Mouse (Mus musculus): ENCODE results near the gene Nosip.
A peak's percentile ranks its signal among the peaks of the same experiment; 100 is the strongest.
"Not testable (repeated sequence)": the region's sequence is repeated elsewhere in the genome, so short reads cannot be mapped to it uniquely, and the experiment has no call there.

Gene Nosip

DNA sequence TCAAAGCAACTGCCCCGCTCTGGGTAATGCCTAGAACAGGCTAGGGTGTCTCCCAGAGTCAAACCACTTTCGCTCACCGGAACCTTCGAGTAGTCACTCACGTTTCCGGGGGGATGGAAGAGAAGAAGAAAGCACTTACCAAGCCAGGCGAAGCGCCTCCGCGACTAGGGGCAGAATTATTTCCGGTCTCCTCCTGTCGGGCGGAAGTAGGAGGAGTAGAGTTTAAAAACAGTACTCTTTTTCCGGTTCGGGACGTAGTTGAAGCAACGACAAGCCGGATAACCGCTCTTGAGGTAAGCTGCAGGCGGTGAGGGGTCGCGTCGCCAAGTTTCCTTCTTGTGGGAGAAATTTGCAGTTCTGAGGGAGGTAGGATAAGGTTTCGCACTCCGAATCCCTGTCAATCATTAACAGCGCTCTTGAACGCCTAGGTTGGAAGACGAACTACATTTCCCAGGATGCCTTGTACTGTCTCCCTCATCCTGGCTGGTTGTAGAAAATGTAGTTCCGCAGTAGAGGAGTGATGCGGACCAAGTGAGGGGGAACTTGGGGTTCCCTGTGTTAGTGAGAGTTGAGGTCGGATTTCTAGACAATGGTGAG, at the start of gene Nosip, which contains the start of gene Prrg2:
Gene Nosip (plus strand): TSS at position 191 of the 597 bp plus-strand sequence.
Gene Prrg2 (minus strand): TSS at position 439 of the 597 bp plus-strand sequence.
- DNase-seq (ENCODE audit: low spot score): peak; percentile 91

DNA sequence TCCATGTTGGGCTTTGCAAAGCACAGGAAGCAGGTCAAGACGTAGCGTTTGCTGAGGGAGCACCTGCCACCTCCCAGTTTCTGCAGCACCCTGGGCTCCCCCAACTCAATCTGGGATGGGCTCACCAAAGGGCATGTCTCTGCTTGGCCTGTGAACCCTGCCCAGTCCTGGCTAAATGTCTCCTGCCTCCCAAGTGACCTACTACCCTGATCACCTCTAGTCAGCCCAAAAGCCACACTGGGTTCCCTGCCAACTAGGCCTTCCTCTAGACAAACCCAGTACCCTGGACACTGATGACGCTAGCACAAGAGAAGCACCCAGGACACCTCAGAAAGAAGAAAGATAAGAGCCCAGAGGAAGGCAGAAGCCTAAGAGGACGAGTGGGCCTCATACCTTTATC, 49.4 kb upstream of the Nosip start:
- no peak for DNase-seq (ENCODE audit: low spot score)

DNA sequence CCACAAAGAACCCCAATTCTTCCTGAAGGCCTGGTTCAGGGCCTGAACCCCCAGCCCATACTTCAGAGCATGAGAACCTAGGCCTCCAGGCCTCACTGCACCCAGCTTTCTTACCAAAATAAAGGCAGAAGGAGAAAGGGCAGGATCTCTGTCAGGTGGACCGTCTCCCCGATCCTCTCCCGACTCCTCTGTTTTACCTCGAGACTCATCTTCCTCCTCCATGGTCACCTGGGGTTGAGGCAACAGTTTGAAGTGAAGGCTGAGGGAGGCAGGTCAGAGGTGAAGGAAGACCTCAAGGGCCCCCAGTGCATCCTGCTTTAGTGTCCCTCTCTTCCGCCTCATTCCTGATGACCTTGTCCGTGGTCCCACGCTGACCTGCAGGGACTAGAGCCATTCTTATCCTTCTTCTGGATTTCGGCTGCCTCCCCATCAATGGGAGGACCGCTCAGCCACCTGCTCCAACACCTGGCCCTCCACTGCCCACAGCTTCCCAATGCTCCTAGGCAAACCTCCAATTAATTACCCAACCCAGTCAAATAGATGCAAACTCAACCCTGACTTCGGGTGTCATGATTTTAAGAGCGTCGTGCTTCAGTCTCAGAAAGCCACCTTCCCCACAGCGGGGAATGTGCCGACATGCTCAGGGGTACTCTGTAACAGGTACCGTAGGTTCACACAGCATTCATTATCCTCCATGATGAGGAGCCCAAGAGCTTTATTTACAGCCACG, 48.7 kb upstream of the Nosip start:
- DNase-seq (ENCODE audit: low spot score): no peak

DNA sequence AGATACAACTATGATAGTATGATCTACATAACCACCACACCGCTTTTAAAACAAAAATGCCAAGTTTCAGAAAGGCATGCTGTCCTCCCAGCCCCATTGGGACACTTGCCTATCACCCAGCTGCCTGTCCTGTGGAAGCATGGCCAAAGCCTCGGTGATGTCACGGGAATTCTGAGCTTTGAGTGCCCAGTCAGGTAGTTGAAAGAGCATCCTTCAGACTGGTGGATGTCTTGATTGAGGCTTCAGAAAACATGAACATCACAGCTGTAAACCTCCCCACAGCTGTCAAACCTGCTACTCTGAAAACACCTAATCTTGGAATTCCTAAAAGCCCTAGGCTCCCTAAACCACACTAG, 48.2 kb upstream of the Nosip start:
- no peak for DNase-seq (ENCODE audit: low spot score)

DNA sequence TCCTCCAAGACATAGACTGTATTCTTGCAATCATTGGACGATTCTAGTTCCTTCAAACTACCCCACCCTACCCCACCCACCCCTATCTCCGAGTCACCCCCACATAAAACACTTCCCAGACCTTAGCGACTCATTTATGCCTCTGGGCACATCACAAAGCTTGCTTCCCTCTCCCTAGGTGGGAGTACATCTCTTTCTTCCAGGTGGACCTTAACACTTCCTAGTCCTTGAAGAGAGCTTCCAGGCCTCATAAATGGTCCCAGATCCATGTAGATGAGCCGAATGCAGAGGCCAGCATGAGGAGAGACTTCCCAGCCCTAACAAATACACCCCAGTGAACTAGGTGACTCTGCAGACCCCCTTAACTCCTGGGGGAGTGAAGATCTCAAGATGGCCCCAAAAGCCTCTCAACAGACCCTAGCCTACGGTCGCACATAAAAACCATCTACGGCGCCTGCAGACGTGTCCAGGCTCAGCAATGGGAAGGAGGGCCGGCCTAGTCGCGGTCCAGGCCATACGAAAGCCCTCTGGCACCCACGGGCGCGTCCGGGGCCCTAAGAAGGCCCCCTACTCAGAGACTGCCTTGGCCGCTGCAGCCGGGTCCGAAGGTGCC, 46.8 kb upstream of the Nosip start:
- no peak for DNase-seq (ENCODE audit: low spot score)

DNA sequence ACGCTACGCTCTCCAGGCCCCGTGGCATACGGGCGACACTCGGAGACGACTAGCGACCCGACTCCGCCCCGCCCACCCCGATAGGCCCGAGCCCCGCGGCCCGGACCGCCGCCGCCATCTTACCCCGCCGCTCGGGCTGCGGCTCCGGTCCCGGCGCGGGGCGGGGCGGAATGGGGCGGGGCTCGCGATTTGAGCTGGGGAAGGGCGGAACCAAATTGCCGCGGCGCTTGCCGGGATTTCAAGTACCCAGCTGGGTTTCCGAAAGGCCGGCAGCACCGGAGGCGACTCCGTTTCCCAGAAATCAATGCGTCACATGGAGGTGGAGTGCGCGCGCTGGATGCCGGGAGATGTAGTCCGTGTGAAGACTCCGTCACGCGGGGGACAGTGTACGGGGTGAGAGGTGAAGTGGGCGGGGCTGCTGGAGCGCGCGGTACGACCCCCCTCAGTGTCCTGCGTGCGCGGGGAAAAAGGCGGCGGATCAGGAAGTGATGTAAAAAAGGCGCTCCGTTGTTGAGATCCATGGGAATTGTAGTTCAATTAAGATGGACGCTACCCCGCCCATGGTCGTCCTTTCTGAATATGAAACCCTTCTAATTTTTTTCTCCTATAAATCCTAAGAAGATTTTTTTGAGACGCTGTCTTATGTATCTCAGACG, 46.1 kb upstream of the Nosip start, which contains the start of gene Scaf1:
Gene Scaf1 (minus strand): TSS at position 407 of the 656 bp plus-strand sequence.
- peak; percentile 99 for DNase-seq (ENCODE audit: low spot score)

DNA sequence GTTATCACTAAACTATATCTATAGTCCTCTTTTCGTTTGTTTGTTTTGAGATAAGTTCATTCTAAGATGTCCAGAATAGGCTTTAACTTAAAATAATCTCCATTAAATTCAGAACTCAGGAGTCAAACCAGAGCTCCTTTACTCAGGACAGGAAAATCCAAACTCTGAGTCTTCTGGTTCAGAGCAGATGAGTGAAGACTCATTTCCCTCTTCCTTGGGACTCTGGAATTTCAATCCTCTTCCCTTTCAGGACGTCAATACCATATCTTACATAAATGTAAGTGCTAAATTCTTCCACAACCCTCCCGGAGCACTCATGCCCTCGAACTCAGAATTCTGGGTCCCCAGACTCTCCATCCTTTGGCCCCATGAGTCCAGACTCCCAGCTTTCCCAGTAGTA, 45.5 kb upstream of the Nosip start:
- DNase-seq (ENCODE audit: low spot score): no peak

DNA sequence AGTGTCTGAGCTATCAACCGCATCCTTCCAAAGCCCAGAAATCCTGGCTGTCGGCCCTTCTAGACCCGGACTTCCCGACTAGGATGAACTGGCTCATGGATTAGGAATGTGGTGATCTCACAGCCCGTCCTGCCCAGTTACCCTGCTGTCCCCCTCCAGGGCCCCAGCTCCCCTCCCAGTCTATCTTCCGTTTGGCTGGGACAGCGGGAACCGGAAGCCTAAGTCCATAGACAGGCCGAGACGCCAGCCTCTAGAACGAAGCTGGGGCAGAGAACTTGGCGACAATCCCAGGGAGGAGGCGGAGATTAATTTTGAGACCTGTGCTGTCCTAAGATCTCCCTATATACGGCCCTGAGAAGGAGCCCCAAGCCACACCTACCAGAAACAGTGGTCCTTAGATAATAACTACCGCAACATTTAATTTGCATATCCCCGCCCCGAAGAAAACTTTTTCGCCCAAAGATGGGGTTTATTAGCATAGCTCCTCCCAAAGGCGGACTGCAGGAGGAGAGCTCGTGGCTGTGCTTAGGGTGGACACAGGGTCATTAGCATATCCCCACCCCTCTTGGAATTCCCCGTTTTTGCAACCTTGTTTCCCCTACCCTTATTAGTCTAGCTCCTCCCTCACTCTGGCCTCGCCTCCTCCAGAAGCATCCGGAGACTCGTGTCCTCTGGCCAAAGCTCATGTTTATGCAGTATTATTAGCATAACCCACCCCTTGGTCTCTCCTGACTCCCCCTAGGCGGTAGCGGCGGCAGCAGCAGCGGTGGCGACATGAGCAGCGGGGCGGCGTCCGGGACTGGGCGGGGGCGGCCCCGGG, 44.8 kb upstream of the Nosip start, which contains the start of gene Rras:
Gene Rras (plus strand): TSS at position 720 of the 820 bp plus-strand sequence.
- peak; percentile 89 for DNase-seq (ENCODE audit: low spot score)

DNA sequence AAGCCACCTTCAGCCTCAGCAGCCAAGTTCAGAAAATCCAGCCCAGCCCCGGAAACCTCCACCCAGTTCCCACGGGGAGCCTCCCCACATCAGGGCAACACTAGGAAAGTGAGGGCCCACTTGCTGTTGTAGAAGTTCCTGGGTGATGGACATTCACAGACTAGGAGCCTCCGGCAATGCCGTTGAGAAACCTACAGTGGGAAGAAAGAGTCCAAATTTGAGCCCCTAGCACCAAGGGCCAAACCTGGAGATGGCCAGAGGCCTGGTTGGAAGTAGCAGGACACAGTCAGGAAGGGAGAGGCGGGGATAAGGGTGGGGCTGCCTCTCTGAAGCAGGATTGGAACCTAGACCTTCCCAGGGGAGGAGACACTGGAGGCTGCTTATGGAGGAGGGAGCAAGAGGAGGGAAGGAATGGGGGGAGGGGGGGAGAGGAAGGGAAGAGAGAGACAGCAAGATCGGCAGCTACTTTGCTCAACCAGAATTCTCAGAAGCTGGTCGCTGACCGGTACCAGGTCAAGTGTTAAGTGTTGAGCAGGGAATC, 43.1 kb upstream of the Nosip start:
- DNase-seq (ENCODE audit: low spot score): no peak

DNA sequence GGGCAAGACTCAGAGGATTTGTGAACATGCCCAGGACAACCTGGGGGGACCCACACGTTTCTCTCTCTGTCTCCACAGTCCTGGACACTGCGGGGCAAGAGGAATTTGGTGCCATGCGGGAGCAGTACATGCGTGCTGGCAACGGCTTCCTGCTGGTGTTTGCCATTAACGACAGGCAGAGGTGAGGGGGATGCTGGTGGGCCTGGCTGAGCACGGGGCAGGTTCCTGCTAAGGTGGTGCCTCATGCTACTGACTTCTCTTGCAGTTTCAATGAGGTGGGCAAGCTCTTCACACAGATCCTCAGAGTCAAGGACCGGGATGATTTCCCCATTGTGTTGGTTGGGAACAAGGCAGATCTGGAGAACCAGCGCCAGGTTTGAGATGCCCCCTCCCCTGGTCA, 42.0 kb upstream of the Nosip start:
- no peak for DNase-seq (ENCODE audit: low spot score)

DNA sequence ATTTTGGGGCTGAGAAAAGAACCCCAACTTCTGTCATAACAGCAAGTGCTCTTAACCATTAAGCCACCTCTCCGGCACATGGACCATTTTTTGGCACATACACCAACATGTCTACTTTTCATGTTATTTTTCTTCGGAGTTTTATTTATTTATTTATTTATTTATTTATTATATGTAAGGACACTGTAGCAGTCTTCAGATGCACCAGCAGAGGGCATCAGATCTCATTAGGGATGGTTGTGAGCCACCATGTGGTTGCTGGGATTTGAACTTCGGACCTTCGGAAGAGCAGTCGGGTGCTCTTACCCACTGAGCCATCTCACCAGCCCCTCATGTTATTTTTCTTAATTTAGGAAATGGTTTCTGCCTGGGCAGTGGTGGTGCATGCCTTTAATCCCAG, 38.5 kb upstream of the Nosip start:
- not testable (repeated sequence) for DNase-seq (ENCODE audit: low spot score)

DNA sequence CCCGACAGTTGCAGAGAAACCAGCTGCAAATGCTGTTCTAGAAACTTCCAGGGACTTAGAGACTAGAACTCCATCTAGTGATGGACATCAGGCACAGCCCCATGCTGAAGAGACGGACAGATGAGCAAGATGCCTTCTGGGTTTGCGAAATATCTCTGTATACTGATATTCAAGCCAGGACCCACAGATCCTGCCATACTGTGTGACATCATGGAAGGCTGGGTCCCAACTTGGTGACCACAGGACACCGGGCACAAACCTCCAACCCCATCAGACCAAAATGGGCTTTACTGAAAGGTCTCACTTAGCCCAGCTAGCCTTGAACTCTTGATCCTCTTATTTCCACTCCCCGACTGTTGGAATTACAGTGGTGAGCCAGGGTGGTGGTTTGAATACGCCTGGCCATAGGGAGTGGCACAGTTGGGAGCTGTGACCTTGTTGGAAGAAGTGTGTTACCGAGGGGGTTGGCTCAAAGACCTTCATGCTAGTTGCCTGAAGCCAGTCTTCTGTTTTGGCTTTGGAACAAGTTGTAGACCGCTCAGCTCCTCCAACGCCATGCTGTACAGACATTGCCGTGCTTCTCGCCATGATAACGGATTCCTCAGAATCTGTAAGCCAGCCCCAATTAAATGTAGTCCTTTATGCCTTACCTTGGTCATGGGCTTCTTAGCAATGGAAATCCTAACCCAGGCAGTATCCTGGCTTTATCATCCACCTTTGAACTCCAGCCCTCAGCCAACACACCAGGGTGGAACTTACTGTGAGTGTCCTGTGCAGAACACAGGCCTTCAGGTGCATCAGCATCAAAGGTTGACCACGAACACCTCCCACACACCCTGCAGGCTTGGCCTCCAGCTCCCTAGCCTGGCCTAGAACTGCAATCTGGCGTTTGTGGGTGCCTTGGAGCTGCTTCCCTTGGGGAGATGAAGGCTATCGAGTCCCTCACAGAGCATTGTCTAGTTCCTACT, 37.7 kb upstream of the Nosip start:
- DNase-seq (ENCODE audit: low spot score): no peak

DNA sequence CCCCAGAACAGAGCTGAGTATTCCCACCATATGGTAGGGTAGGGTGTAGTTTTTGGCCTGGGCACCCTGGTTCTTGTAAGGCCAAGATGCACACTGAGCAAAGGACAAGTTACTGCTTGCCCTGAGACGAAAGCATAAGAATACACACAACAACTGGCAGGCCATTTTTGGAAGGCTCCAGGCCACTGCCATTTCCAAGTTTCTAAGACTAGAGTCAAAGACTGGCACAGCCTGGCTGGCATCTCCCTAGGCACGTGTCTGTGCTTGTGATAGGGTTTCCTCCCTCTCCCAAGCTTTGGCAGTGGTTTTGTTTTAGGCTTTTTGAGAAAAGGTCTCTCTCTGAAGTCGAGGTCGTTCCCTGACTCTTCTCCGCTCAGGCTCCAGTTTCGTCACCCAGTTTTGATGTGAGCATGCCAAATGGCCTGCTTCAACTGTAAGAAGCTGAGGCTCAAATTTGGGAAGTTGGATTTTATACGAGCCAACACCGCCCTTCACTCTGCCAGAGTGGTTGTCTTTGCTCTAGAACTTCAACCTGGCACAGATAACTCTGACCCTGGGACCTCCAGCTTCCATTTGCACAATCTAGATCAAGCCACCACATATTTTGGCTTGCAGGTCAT, 36.5 kb upstream of the Nosip start:
- no peak for DNase-seq (ENCODE audit: low spot score)

DNA sequence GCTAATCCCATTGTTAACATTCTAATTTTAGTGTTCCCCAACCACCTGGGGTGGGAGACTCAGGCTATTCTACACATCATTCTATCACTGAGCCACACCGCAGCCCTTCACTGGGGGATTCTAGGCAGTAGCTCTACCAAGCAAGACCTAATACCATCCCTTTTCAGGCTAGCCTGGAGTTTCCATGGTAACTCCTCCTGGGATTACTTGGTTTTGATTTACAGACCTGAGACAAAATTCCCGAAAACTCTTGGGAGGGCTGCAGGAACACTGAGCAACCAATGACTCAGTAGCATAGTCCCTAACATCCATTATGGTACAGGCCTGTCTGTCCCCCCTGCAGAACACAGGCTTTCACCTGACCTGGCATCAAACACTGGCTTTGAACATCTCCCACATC, 36.0 kb upstream of the Nosip start:
- no peak for DNase-seq (ENCODE audit: low spot score)

DNA sequence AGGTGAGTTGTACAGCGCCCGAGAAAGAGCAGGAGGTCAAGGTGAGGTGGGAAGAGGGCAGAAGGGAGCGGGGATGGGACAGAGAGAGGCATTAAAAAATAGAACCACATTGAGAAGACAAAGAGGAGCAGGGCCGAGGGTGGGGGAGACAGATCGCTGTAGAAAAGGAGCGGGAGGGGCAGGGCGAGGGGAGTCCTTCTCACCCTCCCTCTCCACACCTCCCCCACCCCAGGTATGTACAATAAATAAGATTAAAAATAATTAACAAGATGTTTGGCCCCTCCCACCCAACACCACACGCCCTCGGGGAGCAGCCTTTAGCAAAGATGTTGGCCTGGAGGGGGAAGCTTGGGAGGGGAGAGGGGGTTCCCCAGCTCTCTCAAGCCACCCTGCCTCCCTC, 34.5 kb upstream of the Nosip start:
- DNase-seq (ENCODE audit: low spot score): no peak

DNA sequence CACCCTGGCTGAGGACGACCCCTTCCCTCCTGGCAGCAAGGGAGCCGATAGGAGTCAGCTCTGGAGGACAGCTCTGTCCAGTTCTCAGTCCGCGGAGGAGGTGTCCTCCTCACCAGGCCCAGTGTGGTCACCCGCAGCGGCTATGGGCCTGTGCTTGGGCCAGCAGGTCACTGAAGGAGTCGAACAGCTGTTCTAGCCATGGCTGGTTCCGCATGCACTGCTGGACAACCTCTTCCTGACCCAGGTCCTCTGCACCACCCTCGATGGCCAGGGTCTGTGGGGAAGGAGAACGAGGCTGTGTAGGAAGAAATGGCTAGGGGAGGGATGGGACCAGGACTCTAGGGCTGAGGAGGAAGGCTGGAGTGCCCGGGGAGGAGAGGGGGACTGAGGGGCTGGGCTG, 33.9 kb upstream of the Nosip start:
- DNase-seq (ENCODE audit: low spot score): no peak

DNA sequence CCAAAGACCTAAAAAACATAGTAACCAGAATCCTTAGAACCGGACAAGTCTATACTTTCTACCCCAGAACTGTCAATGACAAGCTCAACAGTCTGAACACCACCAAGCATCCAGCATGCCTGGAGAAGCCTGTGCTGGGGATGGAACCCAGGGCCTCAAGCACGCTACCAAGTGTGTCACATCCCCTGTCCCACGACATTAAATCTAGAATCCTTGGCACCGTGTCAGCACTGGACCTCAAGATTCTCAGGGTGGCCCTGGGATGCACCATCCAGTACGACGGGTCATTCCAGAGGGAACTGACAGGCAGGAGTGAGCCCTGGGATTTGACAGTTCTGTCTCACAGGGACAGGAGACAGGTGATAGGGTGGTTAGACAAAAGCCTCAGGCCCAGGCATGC, 32.2 kb upstream of the Nosip start:
- no peak for DNase-seq (ENCODE audit: low spot score)

DNA sequence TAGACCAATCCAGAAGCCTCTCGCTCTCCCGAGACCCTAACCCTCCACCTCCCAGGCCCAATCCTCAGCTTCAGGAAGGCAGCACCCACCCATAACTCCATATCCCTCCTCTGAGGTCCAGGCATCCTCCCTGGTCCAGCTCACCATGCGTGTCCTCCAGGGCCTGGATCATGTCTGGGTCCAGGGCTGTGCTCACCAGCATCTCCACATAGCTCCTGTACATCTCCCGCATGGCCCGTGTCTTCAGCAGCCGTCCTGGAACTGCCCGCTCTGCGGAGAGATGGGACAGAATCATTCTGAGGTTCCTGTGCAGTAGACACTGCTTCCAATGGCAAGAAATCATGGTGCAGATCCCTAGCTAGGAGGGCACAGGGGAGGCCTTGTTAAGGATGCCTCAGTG, 31.4 kb upstream of the Nosip start:
- no peak for DNase-seq (ENCODE audit: low spot score)

DNA sequence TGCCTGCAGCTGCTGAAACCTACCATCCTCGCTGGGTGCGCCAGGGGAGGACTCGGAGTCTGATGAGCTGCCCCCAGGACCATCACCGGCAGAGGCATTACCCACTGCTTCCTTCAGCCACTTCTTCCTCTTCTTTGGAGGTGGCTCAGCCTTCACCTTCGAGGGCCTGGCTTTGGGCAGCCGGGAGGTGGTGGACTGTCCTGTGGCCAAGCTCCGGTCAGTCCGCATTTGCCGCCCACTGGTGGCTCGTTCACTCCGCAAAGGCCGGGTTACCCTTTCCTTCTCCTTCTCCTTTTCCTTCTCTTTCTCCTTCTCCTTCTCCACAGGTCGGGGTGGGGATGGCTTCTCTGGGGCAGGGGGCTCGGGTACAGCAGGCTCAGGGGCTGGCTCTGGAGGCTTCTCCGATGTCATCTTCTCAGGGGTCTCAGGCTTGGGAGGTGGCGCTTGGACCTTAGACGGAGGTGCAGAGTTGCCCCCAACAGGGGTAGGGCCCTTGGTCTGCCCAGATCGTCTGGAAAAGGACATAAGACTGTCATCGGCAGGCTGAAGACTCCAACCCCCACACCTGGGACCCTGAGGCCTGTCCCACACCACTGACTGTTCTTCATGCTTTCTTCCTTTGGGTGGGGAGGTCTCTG, 28.4 kb upstream of the Nosip start:
- DNase-seq (ENCODE audit: low spot score): no peak

DNA sequence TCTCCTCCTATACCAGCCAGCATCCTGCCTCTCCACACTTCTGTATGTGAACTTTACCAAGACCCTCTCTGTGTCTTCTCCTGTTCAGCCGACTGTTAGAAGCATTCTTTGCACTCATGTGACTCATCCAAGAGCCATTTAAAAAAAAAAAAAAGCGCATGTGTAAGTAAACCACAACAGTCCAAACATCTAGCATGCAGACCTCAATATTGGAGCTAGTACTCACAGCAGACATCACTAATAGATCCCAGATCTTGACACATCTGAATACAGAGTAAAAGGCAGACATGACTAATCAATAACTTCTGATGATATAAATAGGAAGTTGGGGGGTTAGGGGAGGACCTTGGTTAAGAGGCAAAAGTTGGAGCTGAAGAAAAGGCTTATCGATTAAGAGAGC, 26.6 kb upstream of the Nosip start:
- DNase-seq (ENCODE audit: low spot score): no peak
